Mouse (Mus musculus) layer of hippocampus, postnatal 25 days (tissue): ENCODE measurements at regions not wholly inside any gene's neighbourhood (a gene's known extent, or its start where the extent isn't known, plus 50 kb on each side); places are given as distances from the start of the nearest gene placed in this dataset.
A peak's percentile ranks its signal among the peaks of the same experiment; 100 is the strongest.

Source experiments
- DNase-seq, 2 experiments: peaks; one replicate each; pipeline ENCODE4 v3.0.0; 2022; ENCODE audit warnings: mixed read lengths in 2 of 2, low spot score in 1 of 2; ENCODE audit errors: extremely low spot score in 1 of 2

GRCm38 (mm10) chr4:84030916-84031315, 505.6 kb downstream of the Ccdc171 start:
- DNase-seq = no peak

- no peak for DNase-seq
Observed at GRCm38 (mm10) chr4:84032505-84032904, 507.2 kb downstream of the Ccdc171 start.

GRCm38 (mm10) chr4:84035347-84035746, 510.0 kb downstream of the Ccdc171 start:
- no peak for DNase-seq

- no peak for DNase-seq
Observed at GRCm38 (mm10) chr4:84037535-84037934, 512.2 kb downstream of the Ccdc171 start.

GRCm38 (mm10) chr4:84050243-84050642, 524.9 kb downstream of the Ccdc171 start:
- DNase-seq = no peak

- DNase-seq = no peak
Observed at GRCm38 (mm10) chr4:84056863-84057502, 531.6 kb downstream of the Ccdc171 start.

GRCm38 (mm10) chr4:84060187-84060586, 534.8 kb downstream of the Ccdc171 start:
- no peak for DNase-seq

GRCm38 (mm10) chr4:84063755-84064154, 538.4 kb downstream of the Ccdc171 start:
- no peak for DNase-seq

- DNase-seq = peak; percentile 76 to 95
Observed at GRCm38 (mm10) chr4:84064614-84065456, 539.5 kb downstream of the Ccdc171 start.

- DNase-seq = no peak
Observed at GRCm38 (mm10) chr4:84065457-84066124, 540.2 kb downstream of the Ccdc171 start.

- DNase-seq = no peak
Observed at GRCm38 (mm10) chr4:84067931-84068575, 542.7 kb downstream of the Ccdc171 start.

- no peak for DNase-seq
Observed at GRCm38 (mm10) chr4:84068947-84069663, 543.8 kb downstream of the Ccdc171 start.

- no peak for DNase-seq
Observed at GRCm38 (mm10) chr4:84069681-84070080, 544.3 kb downstream of the Ccdc171 start.

GRCm38 (mm10) chr4:84070089-84070488, 544.7 kb downstream of the Ccdc171 start:
- DNase-seq = no peak

- no peak for DNase-seq
Observed at GRCm38 (mm10) chr4:84072096-84072495, 546.8 kb downstream of the Ccdc171 start.

GRCm38 (mm10) chr4:84076526-84076925, 551.2 kb downstream of the Ccdc171 start:
- no peak for DNase-seq

GRCm38 (mm10) chr4:84079516-84079915, 554.2 kb downstream of the Ccdc171 start:
- DNase-seq = no peak

- no peak for DNase-seq
Observed at GRCm38 (mm10) chr4:84081518-84081917, 556.2 kb downstream of the Ccdc171 start.

- DNase-seq = no peak
Observed at GRCm38 (mm10) chr4:84088166-84088565, 562.8 kb downstream of the Ccdc171 start.

GRCm38 (mm10) chr4:84092509-84092908, 567.2 kb downstream of the Ccdc171 start:
- no peak for DNase-seq
